Mouse (Mus musculus) cerebral cortex, adult 2 months (tissue): ENCODE results near the gene Acap1.

Source experiments
- WGBS: fragments of 180-500 bp; shearing (Covaris S2); methylation state at CpG from one replicate; pipeline ENCODE4 v1.1.7; 2018; 5-methylcytosine and 5-hydroxymethylcytosine counted together

Gene Acap1

DNA sequence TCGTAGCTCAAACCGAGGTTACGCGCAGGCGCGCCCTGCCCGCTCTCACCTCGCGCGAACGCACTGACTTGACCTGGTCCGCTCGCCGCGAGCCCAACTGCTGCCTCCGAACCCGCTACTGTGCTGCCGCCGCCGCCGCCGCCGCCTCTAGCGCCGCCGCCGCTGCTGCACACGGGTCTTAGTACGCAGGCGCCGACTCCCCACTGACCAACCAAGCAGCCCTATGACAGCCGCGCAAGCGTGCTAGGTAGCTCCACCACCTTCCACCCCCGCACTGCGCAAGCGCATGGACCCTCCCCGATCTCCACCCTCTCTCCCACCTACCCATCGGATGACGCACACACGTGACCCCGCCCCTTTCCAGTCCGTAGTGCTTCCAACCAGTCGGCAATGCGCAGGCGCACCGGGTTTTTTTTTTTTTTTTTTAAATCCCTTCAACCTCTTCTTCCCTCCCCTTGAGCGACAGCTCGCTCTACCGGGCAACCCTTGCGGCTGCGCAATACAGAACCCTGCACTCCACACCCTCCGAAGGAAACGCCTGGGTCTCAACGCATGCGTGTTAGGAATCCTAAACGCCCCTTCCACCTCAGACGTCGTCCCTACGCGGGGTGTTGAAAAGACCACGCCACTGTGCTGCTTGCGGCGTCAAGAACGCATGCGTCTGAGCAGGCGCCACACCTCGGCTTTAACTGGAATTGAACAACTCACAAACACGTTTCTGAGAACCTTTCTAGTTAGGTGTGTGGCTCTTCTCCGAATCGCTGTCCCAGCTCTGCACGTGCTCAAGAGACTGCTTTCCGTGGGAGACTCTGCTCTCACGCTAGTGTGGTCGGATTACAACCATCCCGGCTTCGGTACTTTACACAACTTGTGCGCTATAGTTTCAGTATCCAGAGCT, 26.0 kb upstream of the Acap1 start, which contains the start of gene Eif5a:
Gene Eif5a, minus strand, starts transcription at position 845 of the 898 bp plus-strand sequence.
- WGBS = under 1% methylated on average over 78 of the region's 78 CpGs

GRCm38 (mm10) chr11:69920266-69921031, 25.1 kb upstream of the Acap1 start:
- WGBS = 1% methylated on average over 64 of the region's 65 CpGs

- under 1% methylated on average over 17 of the region's 17 CpGs for WGBS
Observed at GRCm38 (mm10) chr11:69919661-69920265, 24.4 kb upstream of the Acap1 start.

DNA sequence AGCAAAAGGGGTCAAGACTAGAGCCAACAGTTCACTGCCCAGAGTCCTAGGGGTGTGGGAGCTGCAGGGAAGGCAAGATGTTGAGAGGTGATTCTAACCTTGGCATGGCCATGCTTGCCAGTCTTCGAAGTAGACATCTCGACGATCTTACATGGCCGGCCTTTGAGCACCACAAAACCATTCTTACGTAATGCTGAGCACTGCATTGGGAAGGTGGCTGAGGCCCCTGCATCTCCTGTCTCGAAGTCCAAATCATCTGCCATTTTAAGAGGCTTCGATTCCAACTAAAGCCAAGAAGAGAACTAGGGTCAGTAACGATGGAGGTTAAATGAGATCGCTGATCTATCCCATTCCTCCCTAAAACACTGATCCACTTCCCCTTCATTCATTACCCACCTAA, 23.7 kb upstream of the Acap1 start:
- 67% methylated on average over 9 of the region's 9 CpGs for WGBS

DNA sequence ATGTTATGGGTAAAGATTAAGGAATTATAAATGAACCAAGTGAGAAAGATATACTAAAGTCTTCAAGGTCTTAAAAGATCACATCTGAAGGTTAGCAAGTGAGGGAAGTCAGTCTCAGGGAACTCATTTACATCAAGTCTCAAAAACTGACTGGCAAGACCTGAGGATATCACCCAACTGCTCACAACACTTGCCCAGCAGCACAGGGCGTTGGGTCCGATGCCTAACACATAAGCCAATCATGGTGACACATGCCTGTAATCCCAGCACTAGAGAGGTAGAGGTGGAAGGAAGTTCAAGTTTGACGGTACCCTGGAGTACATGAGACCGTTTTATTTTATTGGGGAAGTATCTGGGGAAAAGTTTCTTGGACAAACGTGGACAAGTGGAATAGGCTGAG, 22.8 kb upstream of the Acap1 start:
- 78% methylated on average over 5 of the region's 5 CpGs for WGBS

- 81% methylated on average over 8 of the region's 8 CpGs for WGBS
Observed at GRCm38 (mm10) chr11:69917379-69917948, 22.1 kb upstream of the Acap1 start.

GRCm38 (mm10) chr11:69916652-69917378, 21.5 kb upstream of the Acap1 start:
- WGBS = 48% methylated on average over 7 of the region's 7 CpGs

- 50% methylated on average over 5 of the region's 5 CpGs for WGBS
Observed at GRCm38 (mm10) chr11:69915667-69916627, 20.6 kb upstream of the Acap1 start.

- 32% methylated on average over 9 of the region's 9 CpGs for WGBS
Observed at GRCm38 (mm10) chr11:69914917-69915430, 19.6 kb upstream of the Acap1 start.

- WGBS = 1% methylated on average over 17 of the region's 17 CpGs
Observed at GRCm38 (mm10) chr11:69914372-69914764, 19.0 kb upstream of the Acap1 start.

DNA sequence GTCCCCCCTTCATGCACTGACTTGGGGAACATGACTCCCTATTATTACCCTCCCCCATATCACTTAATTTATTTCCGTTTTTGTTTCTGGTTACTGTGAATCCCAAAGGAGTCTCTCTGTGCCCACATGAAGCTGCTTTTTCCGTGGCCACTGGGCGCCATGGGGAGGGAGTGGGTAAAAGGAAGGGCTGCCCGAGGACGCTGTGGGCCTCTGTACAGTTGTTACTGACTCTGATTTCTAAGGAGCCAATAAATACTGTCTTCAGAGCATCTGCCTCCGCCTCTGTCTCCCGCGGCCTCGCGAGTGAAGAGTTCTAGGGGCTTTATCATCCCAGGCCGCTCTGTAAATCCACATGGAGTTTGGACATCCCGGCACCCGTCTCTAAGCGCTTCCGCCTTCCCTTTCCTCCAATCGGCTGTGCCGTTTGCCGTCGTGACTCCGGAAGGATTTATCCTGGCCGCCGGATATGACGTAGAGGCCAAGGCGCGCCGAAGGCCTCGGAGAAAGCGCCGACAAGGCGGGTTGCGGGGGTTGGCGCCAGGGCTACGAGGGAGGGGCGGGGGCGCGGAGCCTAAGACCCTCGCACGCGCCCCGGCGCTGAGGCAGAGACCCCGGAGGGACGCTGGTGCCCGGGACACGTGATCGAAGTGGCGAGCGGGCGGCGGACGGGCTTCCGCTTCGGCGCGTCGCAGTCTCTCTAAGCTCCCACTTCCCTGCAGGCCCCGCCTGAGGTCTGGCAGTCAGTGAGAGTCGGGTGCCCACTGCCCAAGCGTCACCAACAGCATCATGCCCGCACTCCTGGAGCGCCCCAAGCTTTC, 18.4 kb upstream of the Acap1 start, which contains the start of gene Gps2:
Gene Gps2, plus strand, starts transcription at position 335 of the 818 bp plus-strand sequence.
- 2% methylated on average over 61 of the region's 61 CpGs for WGBS

GRCm38 (mm10) chr11:69912716-69913530, 17.6 kb upstream of the Acap1 start:
- 76% methylated on average over 15 of the region's 15 CpGs for WGBS

DNA sequence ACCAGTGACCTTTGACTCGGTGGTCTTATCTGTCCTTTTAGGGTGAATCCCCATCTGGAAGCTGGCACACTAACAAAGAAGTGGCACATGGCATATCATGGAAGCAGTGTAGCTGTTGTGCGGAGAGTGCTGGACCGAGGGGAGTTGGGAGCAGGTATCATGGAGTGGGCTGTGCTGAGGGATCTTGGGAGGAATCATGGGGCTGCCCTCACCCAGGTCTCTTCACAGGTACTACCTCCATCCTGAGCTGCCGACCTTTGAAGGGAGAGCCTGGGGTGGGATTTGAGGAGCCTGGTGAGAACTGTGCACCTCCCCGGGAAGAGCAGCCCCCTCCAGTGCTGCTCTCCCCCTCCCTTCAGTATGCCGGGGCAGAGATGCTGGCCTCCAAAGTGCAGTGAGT, 16.4 kb upstream of the Acap1 start:
- 88% methylated on average over 6 of the region's 6 CpGs for WGBS

DNA sequence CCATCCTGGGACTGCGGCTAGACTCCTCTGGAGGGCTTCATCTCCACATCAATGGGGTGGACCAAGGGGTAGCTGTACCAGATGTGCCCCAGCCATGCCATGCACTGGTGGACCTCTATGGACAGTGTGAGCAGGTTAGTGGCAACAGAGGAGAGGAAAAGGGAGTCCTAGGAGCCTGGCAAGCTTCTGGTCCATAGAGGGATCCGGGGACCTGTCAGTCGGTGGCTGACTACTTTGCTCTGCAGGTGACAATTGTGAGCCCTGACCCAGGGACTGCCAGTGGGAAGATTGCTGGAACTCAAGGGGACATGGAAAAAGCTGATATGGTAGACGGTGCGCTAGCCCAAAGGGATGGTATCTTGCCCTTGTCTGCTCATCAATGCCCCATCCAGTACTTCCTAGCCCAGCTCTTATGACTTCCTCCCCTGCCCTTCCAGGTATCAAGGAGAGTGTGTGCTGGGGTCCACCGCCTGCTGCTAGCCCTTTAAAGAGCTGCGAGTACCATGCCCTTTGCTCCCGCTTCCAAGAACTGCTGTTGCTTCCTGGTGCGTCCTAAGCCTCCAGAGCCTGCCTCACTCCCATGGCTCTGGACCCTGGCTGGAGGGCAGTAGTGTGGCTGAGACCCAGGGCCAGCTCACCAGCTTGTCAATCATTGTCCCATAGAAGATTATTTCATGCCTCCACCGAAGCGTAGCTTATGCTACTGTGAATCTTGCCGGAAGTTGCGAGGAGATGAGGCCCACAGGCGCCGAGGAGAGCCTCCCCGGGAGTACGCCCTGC, 15.6 kb upstream of the Acap1 start:
- 95% methylated on average over 17 of the region's 17 CpGs for WGBS

- 92% methylated on average over 8 of the region's 8 CpGs for WGBS
Observed at GRCm38 (mm10) chr11:69910177-69910576, 14.8 kb upstream of the Acap1 start.

DNA sequence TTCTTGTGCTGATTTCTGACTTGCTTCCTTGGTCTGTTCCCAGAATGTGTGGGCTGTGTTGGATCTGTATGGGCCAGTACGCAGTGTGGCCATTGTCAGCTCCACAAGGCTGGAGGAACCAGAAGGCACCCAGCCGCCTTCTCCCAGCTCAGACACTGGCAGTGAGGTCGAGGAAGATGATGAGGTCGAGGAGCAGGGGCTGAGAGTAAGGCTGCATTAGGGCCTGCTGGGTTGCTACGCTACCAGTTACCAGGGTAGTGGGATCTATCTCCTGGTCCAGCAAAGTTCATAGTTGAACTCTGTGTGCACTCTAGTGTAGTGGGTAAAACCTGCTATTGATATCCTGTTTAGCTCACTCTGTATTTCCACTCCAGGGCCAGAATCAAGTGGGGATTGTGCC, 13.8 kb upstream of the Acap1 start:
- WGBS = 80% methylated on average over 5 of the region's 5 CpGs

- 87% methylated on average over 11 of the region's 11 CpGs for WGBS
Observed at GRCm38 (mm10) chr11:69908645-69909044, 13.3 kb upstream of the Acap1 start.
